Mouse (Mus musculus) limb, embryonic 14.5 days (tissue): ENCODE results near the gene Slc2a4. TPM values are rescaled to one million over a fixed set of nuclear protein-coding genes. Genes with fewer than 3 reads are reported as not detected.

Experiments used
- ATAC-seq: fragments of 200-750 bp; cut with Nextera tagmentation; 2 replicates; pipeline ENCODE4 v1.8.0; 2017; ENCODE audit warnings: low read depth, moderate number of reproducible peaks, moderate TSS enrichment; ENCODE audit not compliant: low FRiP score
- DNase-seq: peaks from one replicate; pipeline ENCODE4 v3.0.0-alpha.2; 2015; ENCODE audit warnings: low spot score
- H3K27ac ChIP-seq: fragments of 300-500 bp; sonication (generic); replicated peaks from 2 replicates; pipeline ENCODE4 v1.5.1; 2014; ENCODE audit warnings: low read depth, mild to moderate bottlenecking, low read length, moderate library complexity, mixed read lengths
- H3K27me3 ChIP-seq: fragments of 300-500 bp; sonication (generic); 2 replicates; pipeline ENCODE4 v1.6.1; 2014; ENCODE audit warnings: low read length, mixed read lengths; ENCODE audit not compliant: control insufficient read depth, insufficient read depth
- H3K36me3 ChIP-seq: fragments of 300-500 bp; sonication (generic); 2 replicates; pipeline ENCODE4 v1.6.1; 2014; ENCODE audit warnings: mild to moderate bottlenecking, low read length, moderate library complexity, mixed read lengths; ENCODE audit not compliant: control insufficient read depth, insufficient read depth
- H3K4me1 ChIP-seq: fragments of 300-500 bp; sonication (generic); 2 replicates; pipeline ENCODE4 v1.6.1; 2014; ENCODE audit warnings: antibody characterized with exemption, low read length, mixed read lengths; ENCODE audit not compliant: control insufficient read depth, insufficient read depth
- H3K4me2 ChIP-seq: fragments of 300-500 bp; sonication (generic); replicated peaks from 2 replicates; pipeline ENCODE4 v1.6.1; 2014; ENCODE audit warnings: low read depth, mild to moderate bottlenecking, low read length, moderate library complexity; ENCODE audit not compliant: severe bottlenecking
- H3K4me3 ChIP-seq: fragments of 300-500 bp; sonication (generic); replicated peaks from 2 replicates; pipeline ENCODE4 v1.5.1; 2014; ENCODE audit warnings: low read length
- H3K9ac ChIP-seq: fragments of 300-500 bp; sonication (generic); 2 replicates; pipeline ENCODE4 v1.6.1; 2014; ENCODE audit warnings: mild to moderate bottlenecking, low read depth, low read length, moderate library complexity; ENCODE audit not compliant: severe bottlenecking
- H3K9me3 ChIP-seq: fragments of 300-500 bp; sonication (generic); 2 replicates; pipeline ENCODE4 v1.6.1; 2016; ENCODE audit warnings: low read length; ENCODE audit not compliant: control insufficient read depth
- POLR2A ChIP-seq: fragments of 200-500 bp; IDR thresholded peaks from 2 replicates; pipeline ENCODE4 v1.8.0; 2012; ENCODE audit warnings: inconsistent platforms, mild to moderate bottlenecking, moderate library complexity, borderline replicate concordance; ENCODE audit not compliant: insufficient read depth, insufficient read length; ENCODE audit errors: extremely low read depth
- WGBS: fragments of 180-500 bp; shearing (Covaris S2); extraction: QIAGEN DNeasy Blood & Tissue Kit; methylation state at CpG from one replicate; pipeline ENCODE4 v1.1.7; 2014; 5-methylcytosine and 5-hydroxymethylcytosine counted together
- polyA plus RNA-seq, 2 experiments: library from polyadenylated mRNA; depleted of rRNA in 1 of 2; stranded (reverse) in 1 of 2; unstranded in 1 of 2; fragments of >200 nt; fragmentation: Nextera tagmentation in 1 of 2; extraction: Ambion mirVana in 1 of 2; gene quantifications; 2 replicates each; pipeline versions ENCODE4 v1.2.1 to v1.2.3; 2012 to 2014

Gene Slc2a4
- polyA plus RNA-seq, 2 experiments, result 19.3 to 31.0 TPM

DNA sequence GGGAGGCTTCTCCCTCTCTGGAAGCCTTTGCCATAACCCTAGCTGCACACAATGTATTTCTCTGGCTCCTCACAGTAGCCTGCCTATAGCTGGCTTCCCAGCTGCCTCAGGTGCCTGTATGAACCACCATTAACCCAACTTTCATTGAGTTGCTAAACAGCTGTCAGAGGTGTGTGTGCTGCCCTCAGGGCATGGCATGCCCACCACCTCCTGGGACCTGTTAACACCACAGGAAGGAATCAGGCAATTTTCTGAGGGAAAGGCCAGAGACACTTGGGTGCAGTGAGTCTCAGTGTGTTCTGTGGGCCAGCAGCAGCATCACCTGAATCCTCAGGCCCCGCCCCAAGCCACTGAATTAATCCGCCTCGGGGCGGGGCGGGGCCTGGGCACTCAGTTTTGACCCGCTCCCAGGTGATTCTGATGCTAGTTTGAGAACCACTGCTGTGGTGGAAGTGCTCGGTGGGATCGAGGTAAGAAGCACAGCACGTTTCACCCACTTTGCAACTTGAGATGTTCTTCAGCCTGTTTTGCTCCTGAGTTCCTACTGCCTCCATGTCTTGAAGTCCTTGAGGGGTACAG, 9.5 kb downstream of the Slc2a4 start:
- 26% methylated on average over 9 of the region's 9 CpGs for WGBS
- H3K27ac ChIP-seq, result no peak overlapping the region
- no peak for TF ChIP-seq POLR2A
- H3K27me3 ChIP-seq, result no peaks in the 10 kb centered on the region
- no peak overlapping the region for H3K4me2 ChIP-seq
- H3K4me1 ChIP-seq, result peaks cover 26% of the 10 kb centered on the region
- no peak overlapping the region for H3K9ac ChIP-seq
- DNase-seq, result no peak
- H3K9me3 ChIP-seq, result no peaks in the 10 kb centered on the region
- H3K36me3 ChIP-seq, result peaks cover 12% of the 10 kb centered on the region
- ATAC-seq, result no peak
- H3K4me3 ChIP-seq, result no peak overlapping the region

DNA sequence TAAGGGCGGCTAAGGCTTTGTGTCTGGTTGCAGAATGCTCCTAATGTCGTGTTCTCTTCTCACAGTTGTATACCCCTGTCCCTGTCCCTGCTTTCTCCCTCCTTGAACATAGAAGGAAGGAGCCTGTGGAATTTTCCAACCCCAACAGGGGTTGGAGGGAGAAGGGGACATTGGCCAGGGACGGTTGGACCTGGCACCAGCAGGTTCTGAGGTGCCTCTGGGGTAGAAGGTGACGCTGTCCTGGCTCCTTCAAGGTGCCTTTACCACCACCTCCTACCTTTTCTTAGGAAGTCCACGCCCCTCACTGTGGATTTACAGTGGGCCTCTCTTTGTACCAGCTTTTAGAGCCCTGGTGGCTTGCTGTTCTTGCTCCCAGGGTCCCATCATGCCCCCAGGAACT, 10.2 kb downstream of the Slc2a4 start:
- Histone ChIP-seq H3K4me2 (no peak overlapping the region), H3K9me3 (no peaks in the 10 kb centered on the region), H3K27me3 (no peaks in the 10 kb centered on the region), H3K9ac (no peak overlapping the region), H3K27ac (no peak overlapping the region), H3K4me1 (peaks cover 26% of the 10 kb centered on the region), H3K4me3 (no peak overlapping the region), H3K36me3 (peaks cover 6% of the 10 kb centered on the region)
- 58% methylated on average over 4 of the region's 5 CpGs for WGBS
- DNase-seq, result no peak
- TF ChIP-seq POLR2A, result no peak
- ATAC-seq, result no peak

DNA sequence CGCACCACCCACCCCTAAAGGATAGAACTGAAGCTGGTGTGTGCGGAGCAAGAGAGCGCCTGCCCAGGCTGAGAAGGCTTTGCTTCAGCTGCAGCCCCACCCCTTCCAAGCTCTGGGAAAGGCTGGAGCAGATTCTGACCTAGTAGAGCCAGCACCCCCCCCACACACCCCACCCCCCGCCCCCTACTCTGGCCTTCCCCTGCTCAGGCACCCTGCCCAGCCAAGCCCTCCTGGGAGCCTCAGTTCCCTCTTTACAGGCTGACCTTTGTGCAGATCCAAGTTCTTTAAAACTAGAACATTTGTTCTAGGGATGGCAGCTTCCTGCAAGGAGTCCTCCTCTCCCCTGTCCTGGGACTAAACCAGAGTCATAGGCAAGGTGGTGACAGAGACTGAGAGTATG, 10.6 kb downstream of the Slc2a4 start:
- no peak for DNase-seq
- H3K9ac ChIP-seq, result no peak overlapping the region
- no peak for TF ChIP-seq POLR2A

DNA sequence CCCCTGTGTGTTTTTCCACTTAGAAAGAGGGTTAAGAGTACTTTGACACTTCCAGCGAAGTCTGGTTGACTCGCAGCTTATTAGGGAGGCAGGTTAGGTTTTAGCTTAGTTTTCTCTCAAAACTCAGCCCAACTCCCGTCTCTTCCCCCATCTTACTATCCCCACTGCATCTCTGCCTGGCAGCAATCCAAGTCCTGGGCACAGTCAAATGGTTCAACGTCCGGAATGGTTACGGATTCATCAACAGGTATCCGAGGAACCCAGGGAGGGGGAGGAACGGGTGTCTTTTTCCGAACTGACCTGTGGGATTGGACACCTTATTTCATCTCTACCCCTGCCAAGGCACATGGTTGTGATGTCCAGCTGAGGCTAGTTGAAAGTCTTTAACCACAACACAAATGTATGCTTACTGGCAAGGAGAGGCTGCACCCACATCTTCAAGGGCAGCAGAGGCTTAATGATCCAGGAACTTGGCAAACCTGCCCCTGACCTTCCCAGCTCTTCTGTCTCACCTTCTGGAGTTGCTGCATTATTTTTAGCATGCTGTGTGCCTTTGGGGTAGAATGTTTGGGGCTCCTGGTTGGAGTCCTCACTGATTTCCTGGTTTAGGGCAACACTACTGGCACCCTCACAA, 11.2 kb downstream of the Slc2a4 start:
- DNase-seq (no peak), ATAC-seq (no peak)
- Histone ChIP-seq H3K27ac (no peak overlapping the region), H3K4me1 (peaks cover 26% of the 10 kb centered on the region), H3K9ac (peak overlapping the region; percentile 65; the same call in 1 of the 2 replicates), H3K9me3 (no peaks in the 10 kb centered on the region), H3K4me2 (peak overlapping the region; percentile 100), H3K27me3 (no peaks in the 10 kb centered on the region), H3K36me3 (peaks cover under 1% of the 10 kb centered on the region), H3K4me3 (peak overlapping the region; percentile 65)
- no peak for TF ChIP-seq POLR2A
- WGBS, result 33% methylated on average over 9 of the region's 9 CpGs

More for the DNA sequence above, 10.6 kb downstream of the Slc2a4 start:
- no peak for ATAC-seq
- Histone ChIP-seq H3K4me2 (0 out of 2 replicates have a peak overlapping the region, but pooled peaks have one; percentile 10), H3K4me1 (peaks cover 26% of the 10 kb centered on the region), H3K36me3 (peaks cover 3% of the 10 kb centered on the region), H3K27me3 (no peaks in the 10 kb centered on the region), H3K9me3 (no peaks in the 10 kb centered on the region), H3K4me3 (no peak overlapping the region), H3K27ac (no peak overlapping the region)
- WGBS, result 48% methylated on average over 4 of the region's 4 CpGs

DNA sequence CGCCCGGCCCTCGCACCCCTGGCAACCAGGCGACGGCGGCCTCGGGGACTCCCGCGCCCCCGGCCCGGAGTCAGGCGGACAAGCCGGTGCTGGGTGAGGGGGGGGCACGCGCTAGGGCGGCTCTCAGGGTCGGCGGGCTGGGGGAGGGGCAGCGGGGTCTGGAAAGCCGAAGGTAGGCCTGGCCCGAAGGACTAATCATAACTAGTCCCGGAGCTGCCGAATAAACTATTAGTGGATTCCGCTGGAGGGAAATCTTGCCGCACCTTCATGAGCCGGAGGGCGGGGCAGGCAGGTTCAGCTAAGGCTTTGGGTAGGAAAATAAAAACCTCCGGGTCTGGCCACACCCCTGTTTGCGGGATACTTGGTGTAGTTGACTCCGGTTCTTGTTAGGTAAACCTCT, 11.8 kb downstream of the Slc2a4 start:
- H3K4me1 ChIP-seq, result peaks cover 26% of the 10 kb centered on the region
- no peak overlapping the region for H3K27ac ChIP-seq
- H3K9ac ChIP-seq, result peak overlapping the region; percentile 65
- TF ChIP-seq POLR2A, result no peak
- H3K4me2 ChIP-seq, result peak overlapping the region; percentile 100
- H3K36me3 ChIP-seq, result no peaks in the 10 kb centered on the region
- no peak for DNase-seq
- WGBS, result under 1% methylated on average over 23 of the region's 30 CpGs
- ATAC-seq, result no peak
- H3K9me3 ChIP-seq, result no peaks in the 10 kb centered on the region
- peak overlapping the region; percentile 65 for H3K4me3 ChIP-seq
- H3K27me3 ChIP-seq, result no peaks in the 10 kb centered on the region
